Comparison of ENCODE assay signal across 24 mouse cellular contexts in genomic region chr5:53987496-53987895, GRCm38 (mm10). TPM values are rescaled to one million over a fixed set of nuclear protein-coding genes. Genes with fewer than 3 reads are reported as not detected.
A peak's percentile ranks its signal among the peaks of the same experiment; 100 is the strongest.
DNase-seq lines count a peak whose midpoint lies in the region; ATAC-seq and TF ChIP-seq lines count a peak whose summit lies in the region.
"Had no signal": no experiment of that assay in that cellular context is flagged by ENCODE, and none has a peak within 500 bp of the region (broad histone marks: within the 10 kb centered on the region; RNA-seq: fewer than 3 reads in every experiment).

No protein-coding gene starts in this region.

- H3K9ac ChIP-seq in intestine, postnatal 0 days (ENCODE audit: low read depth, low read length), result no peak overlapping the region
- H3K9ac ChIP-seq in stomach, postnatal 0 days (ENCODE audit: low read length), result no peak overlapping the region
- H3K9ac ChIP-seq: embryonic facial prominence, embryonic 12.5 days; forebrain, embryonic 13.5 days; forebrain, embryonic 15.5 days had no signal

- no peak for TF ChIP-seq POLR2A in testis, adult 2 months (IDR thresholded peaks at IDR 0.05; ENCODE audit: control insufficient read depth, low read depth, low read length)

- no peak for TF ChIP-seq CTCF in gastrocnemius, adult 2 months (IDR thresholded peaks at IDR 0.05)
- no peak for TF ChIP-seq CTCF in testis, adult 2 months (IDR thresholded peaks at IDR 0.05; ENCODE audit: control insufficient read depth, insufficient read depth, insufficient replicate concordance, low read depth, low read length)
- no peak for TF ChIP-seq CTCF in intestine, postnatal 0 days (IDR thresholded peaks at IDR 0.05; ENCODE audit: low read depth)
- TF ChIP-seq CTCF in stomach, postnatal 0 days (IDR thresholded peaks at IDR 0.05; ENCODE audit: low read depth), result no peak

- no peaks in the 10 kb centered on the region for H3K4me1 ChIP-seq in testis, adult 2 months (ENCODE audit: control insufficient read depth, insufficient read depth, low read length)
- 0 out of 2 replicates have a peak, but pooled peaks cover 3% of the 10 kb centered on the region for H3K4me1 ChIP-seq in intestine, postnatal 0 days (replicated peaks; ENCODE audit: control insufficient read depth, insufficient read depth, low read length)
- H3K4me1 ChIP-seq in stomach, postnatal 0 days (replicated peaks; ENCODE audit: control insufficient read depth, insufficient read depth), result no peaks in the 10 kb centered on the region
- H3K4me1 ChIP-seq: embryonic facial prominence, embryonic 10.5 days; embryonic facial prominence, embryonic 12.5 days had no signal

- no peak for DNase-seq in gastrocnemius, adult 2 months
- DNase-seq in gastrocnemius, postnatal 25 days, result no peak
- DNase-seq in testis, postnatal 10 days (ENCODE audit: low spot score), result no peak
- DNase-seq in stomach, postnatal 0 days (ENCODE audit: low spot score), result no peak
- DNase-seq: adrenal gland, adult 8-10 months; adrenal gland, postnatal 14 days; adrenal gland, postnatal 36 days; B cell, adult 2 months; cerebellum, adult 11-12 months; cerebellum, adult 2 months; cerebellum, adult 9-10 months; cerebellum, postnatal 10 days; cerebellum, postnatal 25 days had no signal

- no peaks in the 10 kb centered on the region for H3K36me3 ChIP-seq in testis, adult 2 months (ENCODE audit: control insufficient read depth, insufficient read depth, low read length)
- no peaks in the 10 kb centered on the region for H3K36me3 ChIP-seq in intestine, postnatal 0 days (ENCODE audit: control insufficient read depth, insufficient read depth)
- no peaks in the 10 kb centered on the region for H3K36me3 ChIP-seq in stomach, postnatal 0 days (ENCODE audit: control insufficient read depth, insufficient read depth, low read length)
- H3K36me3 ChIP-seq: embryonic facial prominence, embryonic 10.5 days; embryonic facial prominence, embryonic 12.5 days; forebrain, embryonic 15.5 days; G1E had no signal

- H3K27ac ChIP-seq in gastrocnemius, adult 2 months, result peak overlapping the region; percentile 65; the same call in 1 of the 2 replicates
- H3K27ac ChIP-seq in testis, adult 2 months (ENCODE audit: control insufficient read depth, insufficient read depth, low read depth, low read length), result no peak overlapping the region
- no peak overlapping the region for H3K27ac ChIP-seq in intestine, postnatal 0 days (ENCODE audit: low read depth, low read length)
- H3K27ac ChIP-seq in stomach, postnatal 0 days (replicated peaks), result no peak overlapping the region
- H3K27ac ChIP-seq: embryonic facial prominence, embryonic 10.5 days; embryonic facial prominence, embryonic 12.5 days; forebrain, embryonic 13.5 days; forebrain, embryonic 15.5 days had no signal

- no peak for TF ChIP-seq EP300 in stomach, postnatal 0 days (optimal IDR thresholded peaks at IDR 0.05)

- no peaks in the 10 kb centered on the region for H3K27me3 ChIP-seq in testis, adult 2 months (ENCODE audit: control insufficient read depth, insufficient read depth, low read length)
- no peaks in the 10 kb centered on the region for H3K27me3 ChIP-seq in intestine, postnatal 0 days (replicated peaks; ENCODE audit: control insufficient read depth, insufficient read depth, low read length)
- no peaks in the 10 kb centered on the region for H3K27me3 ChIP-seq in stomach, postnatal 0 days (ENCODE audit: control insufficient read depth, insufficient read depth, low read length)
- H3K27me3 ChIP-seq: CH12.LX; embryonic facial prominence, embryonic 12.5 days; forebrain, embryonic 13.5 days; forebrain, embryonic 15.5 days had no signal

- H3K9me3 ChIP-seq in intestine, postnatal 0 days (ENCODE audit: control insufficient read depth), result no peaks in the 10 kb centered on the region
- no peaks in the 10 kb centered on the region for H3K9me3 ChIP-seq in stomach, postnatal 0 days (ENCODE audit: control insufficient read depth, low read length)
- H3K9me3 ChIP-seq: embryonic facial prominence, embryonic 10.5 days; embryonic facial prominence, embryonic 12.5 days; forebrain, embryonic 13.5 days; forebrain, embryonic 15.5 days; G1E had no signal

- intact Hi-C loops in gastrocnemius, adult 2 months (cut with DNase I), result loop anchor here (5.0 kb wide), 1 partner anchor 45 kb away; no protein-coding TSS in a partner anchor

- ATAC-seq in intestine, postnatal 0 days, result peak; percentile 55
- no peak for ATAC-seq in stomach, postnatal 0 days (ENCODE audit: low FRiP score, low TSS enrichment)
- ATAC-seq: activated CD4-positive, CD25-positive, alpha-beta regulatory T cell, adult 4 months; CD4-positive, CD25-positive, alpha-beta regulatory T cell, adult 4 months; forebrain, embryonic 13.5 days; forebrain, embryonic 15.5 days; Patski had no signal

- no peak overlapping the region for H3K4me2 ChIP-seq in intestine, postnatal 0 days (replicated peaks; ENCODE audit: low read depth)
- no peak overlapping the region for H3K4me2 ChIP-seq in stomach, postnatal 0 days (replicated peaks; ENCODE audit: low read depth)
- H3K4me2 ChIP-seq: embryonic facial prominence, embryonic 12.5 days; forebrain, embryonic 13.5 days; forebrain, embryonic 15.5 days had no signal

- 83% methylated on average over 1 of the region's 1 CpGs for WGBS in intestine, postnatal 0 days
- WGBS in stomach, postnatal 0 days, result 77% methylated on average over 1 of the region's 1 CpGs

- no peak overlapping the region for H3K4me3 ChIP-seq in gastrocnemius, adult 2 months
- peak overlapping the region; percentile 45; the same call in 1 of the 2 replicates for H3K4me3 ChIP-seq in testis, adult 2 months (ENCODE audit: control insufficient read depth, low read depth, low read length)
- H3K4me3 ChIP-seq in intestine, postnatal 0 days (ENCODE audit: low read depth, low read length), result no peak overlapping the region
- H3K4me3 ChIP-seq in stomach, postnatal 0 days (ENCODE audit: low read depth, low read length), result no peak overlapping the region
- H3K4me3 ChIP-seq: embryonic facial prominence, embryonic 10.5 days; embryonic facial prominence, embryonic 12.5 days; forebrain, embryonic 13.5 days; forebrain, embryonic 15.5 days had no signal

RNA-seq across cellular contexts. Expression of gene Stim2, which starts 10.8 kb away (rescaled TPM):
- total RNA-seq in gastrocnemius, adult 2 months (2021), result 10 to 100 TPM; 34.1 to 58.6 TPM
- 10 to 100 TPM; 26.8 to 34.9 TPM for total RNA-seq in gastrocnemius, postnatal 25 days (2021)
- polyA plus RNA-seq in testis, adult 2 months (2012; rRNA removed), result 3.7 and 5.9 TPM in 2 replicates
- polyA plus RNA-seq in intestine, postnatal 0 days (2015; fragmentation: Nextera tagmentation; extraction: Ambion mirVana), result 13.9 and 14.1 TPM in 2 replicates
- polyA plus RNA-seq in stomach, postnatal 0 days (2015; fragmentation: Nextera tagmentation; extraction: Ambion mirVana), result 14.0 TPM in 2 replicates
